Mouse (Mus musculus): Measurements from ENCODE around the gene Btbd17. TPM values are rescaled to one million over a fixed set of nuclear protein-coding genes. Genes with fewer than 3 reads are reported as not detected.

The Btbd17 gene
- total RNA-seq, 2 experiments from 2014 or later, result not detected

- no peak for ATAC-seq (replicated peaks; ENCODE audit: low FRiP score, low TSS enrichment, poor library complexity, severe bottlenecking)
Observed at GRCm38 (mm10) chr11:114786326-114786725, 9.4 kb downstream of the Btbd17 start.

DNA sequence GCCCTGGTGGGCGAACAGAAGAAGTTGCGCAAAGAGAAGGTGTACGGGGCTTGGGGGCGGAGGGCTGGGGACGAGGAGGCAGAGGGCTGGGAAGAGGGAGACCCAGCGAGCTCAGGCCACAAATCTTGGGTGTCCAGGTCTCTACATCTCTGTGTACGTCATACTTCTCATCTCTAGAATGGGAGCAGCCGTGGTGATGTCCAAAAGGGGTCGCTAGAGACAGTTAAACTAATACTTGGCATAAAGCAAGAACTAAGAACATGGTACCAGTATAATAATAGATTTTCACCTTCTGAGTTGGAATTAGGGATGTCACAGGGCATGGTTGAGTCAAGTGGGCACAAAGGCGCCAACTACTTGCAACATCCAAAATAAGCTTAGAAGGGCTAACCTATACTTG is 9.9 kb downstream of the Btbd17 start:
- ATAC-seq (replicated peaks; ENCODE audit: low FRiP score, low TSS enrichment, poor library complexity, severe bottlenecking), result no peak

- ATAC-seq (replicated peaks; ENCODE audit: low FRiP score, low TSS enrichment, poor library complexity, severe bottlenecking), result no peak
Observed at GRCm38 (mm10) chr11:114780076-114780475, 15.7 kb downstream of the Btbd17 start.

DNA sequence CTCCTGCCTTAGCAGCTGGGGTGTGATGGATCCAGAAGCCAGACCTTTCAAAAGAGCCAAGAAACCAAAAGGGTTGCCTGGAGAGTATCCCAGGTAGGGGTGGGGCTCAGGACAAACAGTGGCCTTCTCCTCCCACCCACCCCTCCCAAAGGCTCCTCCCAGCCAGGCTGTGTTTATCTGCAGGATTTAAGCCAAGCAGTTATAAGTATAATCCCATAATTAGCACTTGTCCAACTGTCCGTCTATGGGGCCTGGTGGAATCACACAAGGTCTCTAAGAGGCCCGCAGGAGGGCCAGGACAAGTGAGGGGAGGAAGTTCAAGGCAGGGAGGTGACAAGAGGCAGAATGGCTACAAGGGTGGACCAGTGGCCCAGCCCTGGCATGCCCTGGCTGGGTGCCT is 23.8 kb downstream of the Btbd17 start:
- no peak for ATAC-seq (replicated peaks; ENCODE audit: low FRiP score, low TSS enrichment, poor library complexity, severe bottlenecking)

DNA sequence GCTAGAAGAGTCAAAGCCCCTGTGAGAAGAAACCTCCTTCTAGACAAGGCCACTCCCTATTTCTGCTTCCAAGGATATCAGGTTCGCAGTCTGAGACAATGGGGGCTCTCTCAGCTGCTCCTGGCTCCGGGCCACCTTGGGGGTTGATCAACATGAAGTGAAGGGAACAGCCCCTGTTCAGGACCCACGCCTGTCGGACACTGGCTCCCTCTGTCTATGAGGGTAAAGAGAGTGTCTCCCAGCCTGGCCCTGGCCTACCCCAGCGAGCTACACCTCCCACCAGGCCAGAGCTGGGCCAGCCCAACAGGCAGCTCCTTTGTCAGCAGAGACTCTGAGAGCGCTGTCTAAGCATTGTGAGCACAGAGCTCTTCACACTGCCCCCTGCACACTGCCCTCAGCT is 25.8 kb downstream of the Btbd17 start:
- ATAC-seq (replicated peaks; ENCODE audit: low FRiP score, low TSS enrichment, poor library complexity, severe bottlenecking), result no peak

DNA sequence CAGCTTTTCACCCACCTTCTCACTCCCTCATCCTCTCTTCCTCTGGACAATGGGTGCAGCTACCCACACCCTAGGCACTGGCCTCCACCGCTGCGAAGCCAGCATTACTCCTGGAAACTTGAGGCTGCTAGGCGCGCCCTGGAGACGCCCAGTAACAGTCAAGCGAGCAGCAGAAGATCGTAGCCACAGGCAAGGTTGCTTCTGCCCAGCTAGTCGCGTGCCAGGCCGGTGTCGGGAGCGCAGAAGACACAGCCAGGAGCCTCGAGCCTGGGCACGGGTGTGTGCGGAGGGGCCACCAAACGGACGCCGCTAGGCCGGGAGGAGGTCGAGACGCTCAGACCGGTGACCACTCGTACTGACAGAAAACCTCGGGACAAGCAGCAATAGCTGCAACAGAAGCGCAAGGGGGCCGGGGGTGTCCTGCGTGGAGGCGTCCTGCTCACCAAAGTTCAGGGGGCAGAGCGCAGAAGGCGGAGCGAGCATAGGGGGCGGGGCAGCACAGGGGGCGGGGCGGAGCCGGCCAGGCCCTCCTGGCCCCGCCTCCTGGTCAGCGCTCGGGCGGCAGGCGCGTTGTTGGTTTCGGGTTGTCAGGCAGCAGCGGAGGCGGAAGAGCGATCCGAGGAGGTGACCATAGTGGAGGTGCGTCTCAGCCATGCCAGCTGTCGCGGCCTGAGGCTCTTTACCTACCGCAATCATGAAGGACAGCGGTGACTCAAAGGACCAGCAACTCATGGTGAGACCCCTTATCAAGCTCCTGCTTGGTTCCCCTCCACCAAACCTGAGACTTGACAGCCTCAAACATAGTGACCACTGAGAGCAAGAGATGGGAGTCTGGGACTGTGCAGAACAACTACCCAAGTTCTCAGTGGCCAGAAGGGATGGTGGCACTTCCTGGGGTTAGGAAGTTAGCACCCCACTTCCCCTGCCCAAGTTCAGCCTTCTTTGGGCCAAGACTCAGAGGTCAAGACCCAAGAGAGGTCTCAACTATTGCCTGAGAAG is 30.6 kb downstream of the Btbd17 start, which contains the start of gene Kif19a:
Gene Kif19a, plus strand, starts transcription at position 569 of the 999 bp plus-strand sequence.
- peak; percentile 88 for ATAC-seq (replicated peaks; ENCODE audit: low FRiP score, low TSS enrichment, poor library complexity, severe bottlenecking)

- ATAC-seq (replicated peaks; ENCODE audit: low FRiP score, low TSS enrichment, poor library complexity, severe bottlenecking), result no peak
Observed at GRCm38 (mm10) chr11:114747564-114748138, 48.1 kb downstream of the Btbd17 start.

DNA sequence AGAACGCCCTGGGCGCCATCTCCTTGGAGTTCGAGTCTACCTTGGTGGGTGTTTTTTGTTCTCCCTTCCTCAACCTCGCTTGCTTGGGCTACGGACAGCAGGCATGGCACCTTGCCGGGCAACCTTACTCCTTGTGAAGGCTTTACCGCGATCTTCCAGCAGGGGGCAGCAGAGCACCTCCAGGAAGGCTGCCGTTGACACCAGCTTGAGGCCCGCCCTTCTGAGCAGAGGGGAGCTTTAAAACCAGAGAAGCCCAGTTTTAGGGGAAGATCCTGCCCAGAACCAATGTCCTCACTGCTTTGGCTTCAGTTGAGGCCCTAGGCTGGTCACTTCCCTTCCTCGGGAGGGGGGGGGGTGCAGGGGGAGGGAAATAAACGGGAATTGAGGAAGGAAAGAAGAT is 50.6 kb downstream of the Btbd17 start:
- peak; percentile 97 for ATAC-seq (replicated peaks; ENCODE audit: low FRiP score, low TSS enrichment, poor library complexity, severe bottlenecking)

GRCm38 (mm10) chr11:114741451-114741850 is 54.3 kb downstream of the Btbd17 start:
- ATAC-seq (replicated peaks; ENCODE audit: low FRiP score, low TSS enrichment, poor library complexity, severe bottlenecking), result no peak

Other genes with a start within 250 kb of the Btbd17 start
- gene Rpl38, start 127.4 kb downstream of the Btbd17 start, total RNA-seq (2014; fragmentation: Nextera tagmentation), result 2,953 and 3,549 TPM in 2 replicates
- gene Rpl38, start 127.4 kb downstream of the Btbd17 start, total RNA-seq (2017), result 4,476 and 4,894 TPM in 2 replicates
- 0.57 and 1.6 TPM in 2 replicates for gene Ttyh2, start 120.5 kb downstream of the Btbd17 start, total RNA-seq (2014; fragmentation: Nextera tagmentation)
- gene Ttyh2, start 120.5 kb downstream of the Btbd17 start, total RNA-seq (2017), result 1.4 TPM in 2 replicates
- gene Dnaic2, start 68.5 kb downstream of the Btbd17 start, total RNA-seq (2014; fragmentation: Nextera tagmentation), result not detected in 2 replicates
- gene Dnaic2, start 68.5 kb downstream of the Btbd17 start, total RNA-seq (2017), result not detected in 2 replicates
- not detected in 2 replicates for gene Kif19a, start 30.6 kb downstream of the Btbd17 start, total RNA-seq (2014; fragmentation: Nextera tagmentation)
- not detected in 2 replicates for gene Kif19a, start 30.6 kb downstream of the Btbd17 start, total RNA-seq (2017)
- not detected in 2 replicates for gene Gpr142, start 3.0 kb upstream of the Btbd17 start, total RNA-seq (2014; fragmentation: Nextera tagmentation)
- not detected in 2 replicates for gene Gpr142, start 3.0 kb upstream of the Btbd17 start, total RNA-seq (2017)
- not detected in 2 replicates for gene Gprc5c, start 55.2 kb upstream of the Btbd17 start, total RNA-seq (2014; fragmentation: Nextera tagmentation)
- not detected in 2 replicates for gene Gprc5c, start 55.2 kb upstream of the Btbd17 start, total RNA-seq (2017)
- gene Cd300a, start 94.1 kb upstream of the Btbd17 start, total RNA-seq (2014; fragmentation: Nextera tagmentation), result 0.52 and 1.9 TPM in 2 replicates
- 1.3 and 5.7 TPM in 2 replicates for gene Cd300a, start 94.1 kb upstream of the Btbd17 start, total RNA-seq (2017)
- not detected in 2 replicates for gene Cd300lb, start 138.4 kb upstream of the Btbd17 start, total RNA-seq (2014; fragmentation: Nextera tagmentation)
- gene Cd300lb, start 138.4 kb upstream of the Btbd17 start, total RNA-seq (2017), result 0.05 TPM in 1 of 2 replicates, not detected in the other
- gene Cd300c, start 173.2 kb upstream of the Btbd17 start, total RNA-seq (2014; fragmentation: Nextera tagmentation), result not detected in 2 replicates
- gene Cd300c, start 173.2 kb upstream of the Btbd17 start, total RNA-seq (2017), result not detected in 2 replicates
- not detected in 2 replicates for gene Cd300ld, start 194.0 kb upstream of the Btbd17 start, total RNA-seq (2014; fragmentation: Nextera tagmentation)
- not detected in 2 replicates for gene Cd300ld, start 194.0 kb upstream of the Btbd17 start, total RNA-seq (2017)
- not detected in 2 replicates for gene Cd300c2, start 205.9 kb upstream of the Btbd17 start, total RNA-seq (2014; fragmentation: Nextera tagmentation)
- gene Cd300c2, start 205.9 kb upstream of the Btbd17 start, total RNA-seq (2017), result not detected in 2 replicates
- gene Cd300ld2, start 220.2 kb upstream of the Btbd17 start, total RNA-seq (2014; fragmentation: Nextera tagmentation), result not detected in 2 replicates
- gene Cd300ld2, start 220.2 kb upstream of the Btbd17 start, total RNA-seq (2017), result not detected in 2 replicates
- not detected in 2 replicates for gene Cd300ld4, start 231.1 kb upstream of the Btbd17 start, total RNA-seq (2014; fragmentation: Nextera tagmentation)
- 1.3 TPM in 1 of 2 replicates, not detected in the other for gene Cd300ld4, start 231.1 kb upstream of the Btbd17 start, total RNA-seq (2017)
- not detected in 2 replicates for gene Cd300ld5, start 241.8 kb upstream of the Btbd17 start, total RNA-seq (2014; fragmentation: Nextera tagmentation)
- 1.3 TPM in 1 of 2 replicates, not detected in the other for gene Cd300ld5, start 241.8 kb upstream of the Btbd17 start, total RNA-seq (2017)

Data from megakaryocyte-erythroid progenitor cell, adult 5-6 weeks (primary cell).